Mouse (Mus musculus) hematopoietic stem cell, adult 5-6 weeks (primary cell): ENCODE data around the gene Tepp. TPM values are rescaled to one million over a fixed set of nuclear protein-coding genes. Genes with fewer than 3 reads are reported as not detected.

Experiments used
- ATAC-seq, 2 experiments: fragments of 125-278 bp in 1 of 2; replicated peaks in 1 of 2; 2 replicates each; pipeline ENCODE4 v1.8.0; 2016 to 2017; ENCODE audit warnings: inconsistent platforms in 2 of 2, mild to moderate bottlenecking in 2 of 2, moderate number of reproducible peaks in 2 of 2, low read depth in 1 of 2, moderate TSS enrichment in 1 of 2; ENCODE audit not compliant: low FRiP score in 2 of 2, poor library complexity in 2 of 2, severe bottlenecking in 2 of 2, insufficient read depth in 1 of 2, low TSS enrichment in 1 of 2
- total RNA-seq: library from RNA; stranded (forward); fragments of 172-1452, 232-1000 nt; gene quantifications from 2 replicates; pipeline ENCODE4 v1.2.3, GENCODE M21; 2017

The Tepp gene
- total RNA-seq, 1 experiment from 2014 or later: not detected

DNA sequence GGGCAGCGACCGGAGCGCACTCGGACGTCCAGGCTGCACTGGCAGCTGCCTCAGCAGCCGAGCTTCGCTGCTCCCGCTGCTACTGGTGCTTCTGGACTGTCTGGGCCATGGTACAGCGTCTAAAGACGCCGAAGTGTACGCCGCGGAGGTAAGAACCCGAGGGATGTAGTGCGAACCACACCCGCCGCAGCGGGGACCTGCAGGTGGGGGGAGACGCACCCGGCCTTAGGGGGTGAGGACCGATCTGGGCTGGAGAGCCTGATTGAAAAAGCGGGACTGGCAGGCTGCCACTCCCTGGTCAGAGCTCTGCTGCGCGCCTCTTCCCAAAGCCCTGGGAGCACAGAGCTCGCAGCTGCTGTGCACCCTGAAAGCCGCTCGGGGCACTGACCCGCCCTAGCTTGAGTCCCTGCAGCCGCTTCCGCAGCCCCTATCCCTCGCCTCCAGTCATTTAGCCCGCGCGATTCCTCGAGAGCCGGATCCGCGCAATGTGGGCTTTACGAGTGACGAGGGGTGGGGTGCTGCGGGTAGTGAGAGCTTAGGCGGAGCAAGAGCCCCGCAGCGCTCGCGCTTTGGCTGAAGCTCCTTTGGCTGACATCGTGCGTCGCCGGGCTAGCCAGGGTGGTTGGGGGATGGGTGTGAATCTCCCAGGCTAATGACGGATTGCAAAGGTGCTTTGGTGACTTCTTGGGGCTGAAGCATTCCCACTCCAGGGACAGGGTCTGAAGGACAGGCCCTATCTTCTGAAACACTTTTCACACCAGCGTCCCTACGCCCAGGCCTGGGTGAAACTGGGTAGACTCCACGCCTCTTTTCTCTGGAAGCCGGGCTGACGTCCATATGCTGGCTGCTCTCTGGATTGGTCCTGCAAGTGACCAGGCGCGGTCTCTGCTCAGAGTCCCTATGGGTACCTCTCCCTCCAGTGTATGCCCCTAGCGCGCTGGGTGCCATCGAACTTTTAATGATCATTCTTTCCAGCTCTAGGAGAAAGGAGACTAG is 42.8 kb downstream of the Tepp start:
- ATAC-seq: peak in 1 of 2 experiments; percentile 13; a peak in 2 of 4 replicates

GRCm38 (mm10) chr8:95354606-95355005 is 44.2 kb downstream of the Tepp start:
- no peak for ATAC-seq

DNA sequence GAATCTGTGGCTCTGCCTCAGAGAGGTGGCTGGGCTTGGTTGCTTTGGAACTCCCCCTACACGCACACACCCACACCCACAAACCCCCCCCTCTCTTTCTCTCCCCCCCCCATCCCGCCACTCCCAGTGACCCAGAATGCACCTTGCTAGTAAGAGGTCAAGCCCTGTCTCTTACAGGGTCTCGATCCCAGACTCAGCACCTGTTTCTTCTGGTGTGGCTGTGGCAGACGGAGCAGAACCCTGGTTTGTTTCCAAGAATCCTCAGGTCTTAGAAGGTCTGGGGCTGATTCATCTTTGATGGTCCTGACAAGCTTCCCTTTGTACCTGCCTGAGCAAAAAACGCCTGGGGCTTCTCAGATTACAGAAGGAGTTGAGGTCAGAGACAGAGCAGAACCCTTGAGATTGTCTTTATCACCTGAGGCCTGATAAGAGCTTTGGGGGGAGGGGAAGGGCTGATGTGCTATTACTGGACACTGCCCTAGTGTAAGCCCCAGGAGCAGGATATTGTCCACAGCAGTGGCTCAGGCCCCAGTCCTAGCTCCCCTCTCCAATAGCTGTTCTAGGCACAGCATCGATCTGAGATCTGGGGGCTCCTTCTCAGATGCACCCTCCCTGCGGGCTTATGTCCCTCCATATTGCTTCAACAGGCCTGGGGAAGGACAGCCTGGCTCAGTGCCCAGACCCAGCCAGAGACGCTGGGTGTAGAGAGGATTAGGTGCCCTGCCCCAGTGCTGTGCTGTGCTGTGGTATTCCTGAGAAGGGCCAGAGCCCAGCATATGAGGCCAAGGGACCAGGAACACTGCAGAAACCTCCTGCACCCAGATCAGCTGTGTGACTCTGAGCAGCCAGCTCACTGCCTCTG is 48.4 kb downstream of the Tepp start:
- ATAC-seq: no peak

DNA sequence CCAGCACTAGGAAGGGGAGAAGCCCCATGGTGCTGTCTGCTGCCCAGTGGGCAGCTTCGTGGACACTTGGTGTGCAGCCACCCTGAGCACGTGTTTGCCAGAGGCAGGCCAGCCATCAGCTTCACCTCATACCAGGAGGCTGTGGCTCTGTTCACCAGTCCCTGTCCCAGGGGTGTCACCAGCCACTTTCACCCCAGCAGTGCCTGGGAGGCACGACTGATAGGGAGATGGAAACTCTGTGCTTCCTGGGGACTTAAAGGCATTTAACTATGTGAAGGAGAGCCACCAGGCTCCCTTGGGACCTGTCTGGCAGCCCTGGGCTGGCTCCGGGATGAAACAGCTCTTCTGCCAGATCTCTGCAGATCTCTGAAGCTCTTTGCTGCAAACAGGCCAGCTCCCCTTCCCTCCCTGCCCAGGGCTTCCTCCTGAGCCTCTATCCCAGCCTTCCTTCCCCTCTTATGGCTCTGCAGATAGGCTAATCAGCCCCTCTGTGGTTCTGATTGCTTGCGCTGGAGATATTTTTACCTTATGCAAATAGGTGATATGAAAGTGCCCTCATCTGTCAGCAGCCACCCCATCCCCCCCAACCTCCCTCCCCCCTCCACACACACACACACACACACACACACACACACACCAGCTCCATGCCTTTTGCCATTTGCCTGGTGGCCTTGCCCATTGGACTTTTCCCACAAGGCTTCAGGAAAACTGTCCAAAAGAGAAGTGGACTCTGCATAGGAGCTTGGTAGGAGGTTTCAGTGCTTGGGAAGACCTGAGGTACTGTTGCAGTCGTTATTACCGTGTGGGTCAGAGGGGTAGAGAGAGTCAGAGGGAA is 50.0 kb downstream of the Tepp start:
- no peak for ATAC-seq

DNA sequence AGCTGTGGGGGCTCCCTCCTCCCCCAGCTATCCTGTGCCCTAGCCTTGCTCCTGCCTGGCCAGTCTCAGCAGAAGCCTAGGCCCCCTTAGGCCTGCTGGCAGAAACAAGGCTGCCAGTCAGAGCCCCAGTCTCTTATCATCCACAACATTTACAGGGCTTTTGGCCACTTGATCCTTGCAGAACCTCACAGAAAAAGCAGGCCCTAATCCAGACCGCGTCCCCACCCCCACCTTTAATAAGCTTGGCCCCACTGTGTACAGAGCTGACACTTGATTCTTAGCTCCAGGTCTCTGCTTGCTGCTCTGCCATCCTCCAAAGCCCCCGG is 50.6 kb downstream of the Tepp start:
- ATAC-seq: no peak

DNA sequence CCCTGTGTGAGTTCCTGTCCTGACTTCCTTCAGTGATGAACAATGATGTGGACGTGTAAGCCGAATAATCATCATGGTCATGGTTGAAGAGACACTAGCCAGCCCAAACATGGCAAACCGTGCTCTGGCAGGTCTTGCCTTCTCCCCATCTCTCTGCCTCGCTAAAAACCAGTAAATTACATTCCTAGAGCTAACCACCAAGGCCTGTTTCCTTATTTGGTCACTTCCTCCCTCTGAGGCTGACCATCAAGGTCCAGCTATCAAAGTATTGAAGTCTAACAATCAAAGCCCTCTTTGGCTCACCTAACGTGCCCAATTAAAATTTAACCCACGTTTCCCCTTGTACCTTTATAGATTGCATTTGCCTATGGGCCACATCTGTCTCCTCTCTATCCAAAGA is 51.9 kb downstream of the Tepp start:
- ATAC-seq: no peak

DNA sequence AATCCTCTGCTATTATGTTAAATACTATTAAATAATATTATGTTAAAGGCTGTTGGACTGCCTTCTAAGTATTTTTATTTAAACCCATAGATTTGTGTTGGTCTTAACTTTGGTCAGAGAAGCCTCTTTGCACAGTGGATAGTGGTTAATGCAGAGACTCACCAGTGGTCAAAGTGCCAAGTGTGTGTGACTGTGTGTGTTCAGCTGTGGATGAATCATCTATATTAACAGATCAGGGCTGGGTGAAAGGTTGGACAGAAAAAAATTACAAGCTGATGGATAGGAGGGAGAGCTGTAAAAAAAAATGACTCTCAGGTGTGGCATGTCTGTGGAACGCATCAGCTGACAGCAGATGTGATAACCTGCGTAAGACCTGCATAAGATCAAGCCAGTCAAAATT is 53.5 kb downstream of the Tepp start:
- no peak for ATAC-seq

DNA sequence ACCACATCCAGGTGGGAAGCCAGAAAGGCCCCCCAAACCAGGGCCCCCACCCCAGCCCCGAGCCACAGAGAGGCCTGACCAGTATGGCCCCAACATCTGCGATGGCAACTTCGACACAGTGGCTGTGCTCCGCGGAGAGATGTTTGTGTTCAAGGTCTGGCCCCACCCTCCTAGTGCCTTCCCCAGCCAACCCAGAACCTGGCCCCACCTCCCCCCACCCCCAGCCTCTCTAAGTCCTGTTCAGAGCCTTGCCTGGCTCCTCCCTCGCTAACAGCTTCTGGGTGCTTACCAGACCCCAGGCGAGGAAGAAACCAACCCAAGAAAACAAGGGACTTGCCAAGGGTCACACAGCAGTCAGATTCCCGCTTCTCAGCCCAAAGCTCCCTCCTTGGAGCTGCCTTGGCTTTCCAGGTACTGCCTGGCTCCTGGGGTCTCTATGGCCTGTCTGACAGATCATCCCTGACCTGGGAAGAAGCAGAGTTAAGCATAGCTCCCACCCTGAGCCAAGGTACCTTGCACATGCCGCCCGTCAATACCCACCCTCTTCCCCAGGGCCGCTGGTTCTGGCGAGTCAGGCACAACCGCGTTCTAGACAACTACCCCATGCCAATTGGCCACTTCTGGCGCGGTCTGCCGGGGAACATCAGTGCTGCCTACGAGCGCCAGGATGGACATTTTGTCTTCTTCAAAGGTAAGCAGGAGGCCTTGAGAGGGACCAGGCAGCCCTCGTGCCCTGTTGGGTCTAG is 59.4 kb downstream of the Tepp start:
- peak; percentile 78 to 95 for ATAC-seq

DNA sequence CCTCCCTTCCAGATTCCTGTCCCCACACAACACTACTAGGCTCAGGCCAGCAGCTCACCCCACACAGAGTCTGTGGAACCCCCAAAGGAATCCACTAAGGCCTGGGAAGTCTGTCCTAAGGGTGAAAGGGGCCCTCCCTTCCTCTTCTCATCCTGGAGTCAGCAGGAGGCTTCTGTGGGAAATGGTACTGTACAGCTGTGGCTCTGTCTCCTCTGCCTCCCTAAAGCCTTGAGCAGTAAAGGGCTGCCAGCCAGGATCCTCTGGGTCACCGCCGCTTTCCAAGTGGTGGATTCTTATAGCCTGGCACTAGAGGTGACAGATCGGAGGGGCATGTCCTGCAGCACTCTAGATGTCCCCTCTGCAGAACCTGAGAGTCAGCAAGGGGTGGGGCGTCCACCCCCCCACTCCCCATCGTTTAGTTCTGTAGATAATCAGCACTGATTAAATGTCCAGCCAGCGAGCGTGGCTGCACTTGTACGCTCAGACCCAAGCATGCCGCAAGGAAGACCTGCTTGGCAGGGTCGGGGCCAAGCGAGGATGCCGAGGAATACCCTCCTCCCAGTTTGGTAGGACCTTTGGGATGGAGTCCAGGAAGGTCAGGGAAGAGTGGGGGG is 63.1 kb downstream of the Tepp start:
- no peak for ATAC-seq

DNA sequence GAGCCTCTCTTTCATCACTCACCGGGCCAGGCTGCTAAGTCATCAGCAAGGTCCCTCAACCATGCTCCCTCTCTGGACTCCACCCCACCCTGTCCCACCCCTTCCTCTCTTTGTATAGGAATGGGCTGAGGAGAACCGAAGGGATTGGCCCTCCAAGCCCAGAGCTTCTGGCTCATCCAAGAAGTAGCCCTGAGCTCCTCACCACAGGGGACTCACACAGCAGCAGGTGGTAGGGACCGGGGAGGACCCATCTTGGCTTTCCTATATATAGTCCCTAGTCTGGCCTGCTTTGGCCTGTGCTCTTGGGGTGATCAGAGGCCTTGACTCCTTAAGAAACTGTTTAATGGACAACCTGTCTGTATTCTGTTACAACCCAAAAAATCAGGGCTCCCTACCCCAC is 64.1 kb downstream of the Tepp start:
- ATAC-seq: no peak

DNA sequence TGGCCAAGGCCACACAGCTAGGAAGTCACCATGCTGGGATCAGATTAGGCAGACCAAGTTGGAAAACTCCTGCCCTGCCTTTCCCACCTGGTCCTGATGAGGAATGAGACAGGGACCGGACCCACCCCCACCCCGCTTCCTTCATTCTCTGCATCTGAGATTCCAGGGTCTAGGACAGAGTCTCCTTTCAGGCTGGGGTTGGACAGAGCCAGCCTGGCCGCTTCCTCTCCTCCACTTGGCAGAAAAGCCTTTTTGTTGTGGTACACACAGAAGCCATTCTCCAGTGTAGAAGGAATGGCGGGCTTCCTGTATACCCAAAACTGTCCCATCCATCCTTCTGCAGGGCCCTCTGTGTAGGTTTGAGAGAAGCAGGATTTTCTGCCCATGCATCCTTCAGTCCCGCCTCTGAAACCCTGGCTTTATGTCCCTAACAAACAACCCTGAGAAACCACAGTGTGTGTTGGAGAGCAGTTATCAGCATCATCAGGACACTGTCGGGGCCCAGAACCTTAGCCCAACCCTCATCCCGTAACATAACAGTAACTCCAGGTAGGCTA is 65.1 kb downstream of the Tepp start:
- ATAC-seq: no peak

Other genes starting within 250 kb of the Tepp start
- 15.4 and 32.0 TPM in 2 replicates for gene Katnb1, start 229.4 kb upstream of the Tepp start, total RNA-seq
- 0.79 and 2.0 TPM in 2 replicates for gene Kifc3, start 107.8 kb upstream of the Tepp start, total RNA-seq
- gene Cngb1, start 4.0 kb upstream of the Tepp start, total RNA-seq: 7.8 and 18.6 TPM in 2 replicates
- gene Zfp319, start 21.4 kb downstream of the Tepp start, total RNA-seq: 4.4 TPM in 2 replicates
- gene Usb1, start 21.7 kb downstream of the Tepp start, total RNA-seq: 21.8 and 22.5 TPM in 2 replicates
- gene Mmp15, start 41.7 kb downstream of the Tepp start, total RNA-seq: 0.94 and 1.6 TPM in 2 replicates
- gene Cfap20, start 124.3 kb downstream of the Tepp start, total RNA-seq: 83.4 and 115 TPM in 2 replicates
- gene Csnk2a2, start 179.5 kb downstream of the Tepp start, total RNA-seq: 20.6 and 23.3 TPM in 2 replicates
- gene Ccdc113, start 223.5 kb downstream of the Tepp start, total RNA-seq: not detected in 2 replicates